Mouse (Mus musculus): Measurements from ENCODE around the gene Crispld2. TPM values are rescaled to one million over a fixed set of nuclear protein-coding genes. Genes with fewer than 3 reads are reported as not detected.

The Crispld2 gene
- total and polyA plus RNA-seq, 2 experiments from 2014 or later, result 2.6 to 5.6 TPM

DNA sequence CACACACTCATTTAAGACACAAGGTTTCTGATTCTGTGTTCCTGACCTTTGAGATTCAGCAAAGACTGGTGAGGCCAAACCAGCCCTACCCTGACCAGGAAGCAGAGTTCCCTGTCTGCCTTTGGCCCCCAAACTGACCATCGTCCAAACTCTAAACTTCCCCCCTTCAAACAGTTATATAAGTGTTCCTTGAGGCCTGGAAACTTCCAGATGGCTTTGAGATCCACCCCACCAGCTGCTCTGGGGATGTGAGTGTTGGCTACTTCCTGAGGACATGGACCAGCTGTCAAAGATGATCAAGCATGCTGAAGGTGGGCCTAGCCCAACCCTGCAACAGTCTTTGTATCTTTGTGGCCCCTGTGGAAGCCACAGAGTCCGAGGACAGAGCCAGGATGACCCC, 64.8 kb downstream of the Crispld2 start:
- H3K27me3 ChIP-seq (ENCODE audit: insufficient read depth, low read length), result no peaks in the 10 kb centered on the region
- H3K36me3 ChIP-seq (ENCODE audit: insufficient read depth, low read length), result no peaks in the 10 kb centered on the region
- no peak overlapping the region for H3K4me2 ChIP-seq (ENCODE audit: low read depth, low read length)
- TF ChIP-seq CTCF (IDR thresholded peaks at IDR 0.05; ENCODE audit: low read depth), result no peak
- no peak for DNase-seq (ENCODE audit: low spot score)
- H3K9ac ChIP-seq (replicated peaks; ENCODE audit: low read length), result no peak overlapping the region
- 81% methylated on average over 2 of the region's 2 CpGs for WGBS
- ATAC-seq, result no peak
- H3K4me3 ChIP-seq (ENCODE audit: low read length), result no peak overlapping the region
- no peak overlapping the region for H3K27ac ChIP-seq
- no peaks in the 10 kb centered on the region for H3K4me1 ChIP-seq (ENCODE audit: insufficient read depth, low read length)
- no peaks in the 10 kb centered on the region for H3K9me3 ChIP-seq (ENCODE audit: low read length)

DNA sequence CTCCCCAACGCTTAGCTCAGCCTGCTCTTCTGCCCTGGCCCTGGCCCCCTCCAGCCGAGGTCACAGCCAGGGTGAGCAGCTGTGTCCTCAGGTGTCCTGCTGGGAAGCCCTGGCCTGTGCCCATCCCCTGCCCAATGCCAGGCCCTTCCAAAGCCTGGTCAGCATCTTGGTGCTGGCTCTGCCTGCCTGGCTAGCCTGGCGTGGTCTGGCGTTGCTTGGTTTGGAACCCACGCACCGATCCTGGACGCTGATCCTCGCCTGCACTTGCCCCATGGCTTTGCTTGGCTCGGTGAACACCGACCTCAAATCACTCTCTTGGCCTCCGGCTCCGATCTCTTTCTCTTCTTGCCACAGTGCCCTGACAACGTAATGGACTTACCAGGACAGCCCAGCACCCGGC, 70.5 kb downstream of the Crispld2 start:
- H3K36me3 ChIP-seq (ENCODE audit: insufficient read depth, low read length), result no peaks in the 10 kb centered on the region
- no peak overlapping the region for H3K27ac ChIP-seq
- H3K9ac ChIP-seq (replicated peaks; ENCODE audit: low read length), result no peak overlapping the region
- no peak for TF ChIP-seq CTCF (IDR thresholded peaks at IDR 0.05; ENCODE audit: low read depth)
- WGBS, result 91% methylated on average over 14 of the region's 14 CpGs
- no peaks in the 10 kb centered on the region for H3K9me3 ChIP-seq (ENCODE audit: low read length)
- no peak overlapping the region for H3K4me2 ChIP-seq (ENCODE audit: low read depth, low read length)
- H3K27me3 ChIP-seq (ENCODE audit: insufficient read depth, low read length), result no peaks in the 10 kb centered on the region
- H3K4me3 ChIP-seq (ENCODE audit: low read length), result no peak overlapping the region
- DNase-seq (ENCODE audit: low spot score) (no peak), ATAC-seq (no peak)
- H3K4me1 ChIP-seq (ENCODE audit: insufficient read depth, low read length), result no peaks in the 10 kb centered on the region

DNA sequence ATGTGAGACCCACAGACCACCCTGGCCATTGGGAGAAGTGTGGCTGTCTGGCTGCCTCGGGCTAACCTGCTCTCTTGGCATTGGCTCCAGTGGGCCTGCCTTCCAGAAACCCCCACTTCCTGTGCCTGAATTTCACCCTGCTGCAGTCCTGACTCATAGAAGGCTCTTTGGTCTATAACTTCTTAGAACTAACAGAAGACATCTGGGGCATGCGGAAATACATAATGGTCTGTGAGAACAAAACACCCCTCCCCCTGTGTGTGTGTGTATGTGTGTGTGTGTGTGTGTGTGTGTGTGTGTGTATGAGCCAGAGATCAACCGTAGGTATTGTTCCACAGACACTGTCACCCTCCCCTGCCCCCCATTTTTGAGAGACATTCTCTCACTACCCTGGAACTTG, 71.1 kb downstream of the Crispld2 start:
- Histone ChIP-seq H3K27me3 (ENCODE audit: insufficient read depth, low read length) (no peaks in the 10 kb centered on the region), H3K4me3 (ENCODE audit: low read length) (no peak overlapping the region), H3K4me1 (ENCODE audit: insufficient read depth, low read length) (no peaks in the 10 kb centered on the region), H3K4me2 (ENCODE audit: low read depth, low read length) (no peak overlapping the region), H3K36me3 (ENCODE audit: insufficient read depth, low read length) (no peaks in the 10 kb centered on the region), H3K9me3 (ENCODE audit: low read length) (no peaks in the 10 kb centered on the region), H3K27ac (no peak overlapping the region), H3K9ac (replicated peaks; ENCODE audit: low read length) (no peak overlapping the region)
- DNase-seq (ENCODE audit: low spot score), result no peak
- ATAC-seq, result no peak
- no peak for TF ChIP-seq CTCF (IDR thresholded peaks at IDR 0.05; ENCODE audit: low read depth)
- WGBS, result 87% methylated on average over 3 of the region's 3 CpGs

DNA sequence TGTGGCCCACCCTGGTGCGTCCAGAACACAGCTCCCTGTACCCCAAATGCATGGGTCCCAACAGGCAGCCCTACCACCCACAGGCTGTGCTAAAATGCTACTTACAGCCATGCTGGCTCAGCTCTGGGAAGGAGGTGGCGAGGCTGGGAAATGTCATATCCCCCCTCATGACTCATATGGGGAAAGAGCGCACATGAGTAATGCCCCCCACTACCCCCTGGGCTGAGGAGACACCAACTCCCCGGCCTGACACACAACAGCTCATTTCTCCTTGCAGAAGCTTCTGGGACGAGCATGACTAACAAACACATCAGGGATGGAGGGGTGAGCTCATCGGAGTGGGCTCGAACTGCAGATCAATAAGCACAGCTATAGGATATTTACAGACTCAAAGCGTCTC, 73.4 kb downstream of the Crispld2 start:
- ATAC-seq, result no peak
- WGBS, result 91% methylated on average over 8 of the region's 8 CpGs
- Histone ChIP-seq H3K4me1 (ENCODE audit: insufficient read depth, low read length) (no peaks in the 10 kb centered on the region), H3K9me3 (ENCODE audit: low read length) (no peaks in the 10 kb centered on the region), H3K9ac (replicated peaks; ENCODE audit: low read length) (no peak overlapping the region), H3K27ac (no peak overlapping the region), H3K27me3 (ENCODE audit: insufficient read depth, low read length) (no peaks in the 10 kb centered on the region), H3K4me3 (ENCODE audit: low read length) (no peak overlapping the region), H3K4me2 (ENCODE audit: low read depth, low read length) (no peak overlapping the region), H3K36me3 (ENCODE audit: insufficient read depth, low read length) (no peaks in the 10 kb centered on the region)
- DNase-seq (ENCODE audit: low spot score), result no peak
- TF ChIP-seq CTCF (IDR thresholded peaks at IDR 0.05; ENCODE audit: low read depth), result no peak

DNA sequence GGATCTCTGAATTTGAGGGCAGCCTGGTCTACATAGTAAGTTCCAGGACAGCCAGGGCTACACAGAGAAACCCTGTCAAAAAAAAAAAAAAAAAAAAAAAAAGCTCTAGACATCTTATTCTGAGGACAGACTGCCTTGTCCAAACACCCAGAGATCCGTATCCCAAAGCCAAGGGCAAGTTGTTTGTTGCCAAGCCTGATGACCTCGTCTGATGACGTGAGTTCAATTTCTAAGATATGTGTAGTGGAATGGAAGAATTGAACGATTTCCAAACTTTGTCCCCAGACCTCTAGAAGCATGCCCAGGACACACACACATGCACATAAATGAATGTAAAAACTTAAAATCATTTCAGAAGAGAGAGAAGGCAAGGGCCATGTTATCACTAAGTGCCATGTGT, 74.0 kb downstream of the Crispld2 start:
- no peak overlapping the region for H3K4me2 ChIP-seq (ENCODE audit: low read depth, low read length)
- H3K27ac ChIP-seq, result no peak overlapping the region

DNA sequence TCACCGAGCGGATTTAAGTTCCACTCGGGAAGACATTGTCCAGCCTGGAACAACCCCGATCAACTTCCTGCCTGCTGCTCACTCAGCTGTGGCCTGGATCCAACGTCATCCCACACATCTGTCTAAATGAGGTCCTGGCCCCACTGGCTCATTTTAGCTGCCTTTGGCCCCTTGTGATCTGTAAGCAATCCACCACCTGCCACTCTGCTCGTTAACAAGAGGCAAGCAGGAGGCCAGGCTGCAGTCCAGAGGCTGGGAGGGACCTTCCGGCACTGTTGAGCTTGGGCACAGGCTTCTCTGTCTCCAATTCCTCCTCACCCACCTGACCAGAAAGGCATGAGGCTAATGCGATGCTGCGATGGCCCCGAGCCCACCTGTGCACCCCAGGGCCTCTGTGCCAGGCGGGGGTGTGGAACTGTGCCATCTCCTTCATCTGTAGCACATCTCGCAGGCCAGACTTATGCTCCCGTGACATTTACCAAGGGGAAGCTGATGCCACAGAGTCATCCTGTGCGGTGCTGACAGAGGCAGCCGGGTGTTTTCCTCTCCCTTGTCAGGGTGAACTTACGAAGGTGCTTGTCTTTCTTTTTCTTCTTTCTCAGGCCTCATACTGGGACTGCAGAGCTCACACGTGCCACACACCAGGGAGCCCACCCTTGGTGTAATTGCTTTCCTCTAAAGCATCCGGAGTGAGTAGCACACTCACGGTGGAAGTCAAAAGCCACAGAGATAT, 75.9 kb downstream of the Crispld2 start:
- Histone ChIP-seq H3K27me3 (ENCODE audit: insufficient read depth, low read length) (no peaks in the 10 kb centered on the region), H3K4me2 (ENCODE audit: low read depth, low read length) (no peak overlapping the region), H3K9me3 (ENCODE audit: low read length) (no peaks in the 10 kb centered on the region), H3K4me3 (ENCODE audit: low read length) (no peak overlapping the region), H3K4me1 (ENCODE audit: insufficient read depth, low read length) (0 out of 2 replicates have a peak, but pooled peaks cover 3% of the 10 kb centered on the region), H3K27ac (no peak overlapping the region), H3K36me3 (ENCODE audit: insufficient read depth, low read length) (no peaks in the 10 kb centered on the region), H3K9ac (replicated peaks; ENCODE audit: low read length) (no peak overlapping the region)
- ATAC-seq (no peak), DNase-seq (ENCODE audit: low spot score) (peak; percentile 24)
- WGBS, result 53% methylated on average over 19 of the region's 19 CpGs
- no peak for TF ChIP-seq CTCF (IDR thresholded peaks at IDR 0.05; ENCODE audit: low read depth)

More for the DNA sequence above, 74.0 kb downstream of the Crispld2 start:
- no peak overlapping the region for H3K4me3 ChIP-seq (ENCODE audit: low read length)
- no peaks in the 10 kb centered on the region for H3K9me3 ChIP-seq (ENCODE audit: low read length)
- 79% methylated on average over 4 of the region's 4 CpGs for WGBS
- H3K4me1 ChIP-seq (ENCODE audit: insufficient read depth, low read length), result no peaks in the 10 kb centered on the region
- ATAC-seq (no peak), DNase-seq (ENCODE audit: low spot score) (no peak)
- no peak overlapping the region for H3K9ac ChIP-seq (replicated peaks; ENCODE audit: low read length)
- no peaks in the 10 kb centered on the region for H3K36me3 ChIP-seq (ENCODE audit: insufficient read depth, low read length)
- no peak for TF ChIP-seq CTCF (IDR thresholded peaks at IDR 0.05; ENCODE audit: low read depth)
- H3K27me3 ChIP-seq (ENCODE audit: insufficient read depth, low read length), result no peaks in the 10 kb centered on the region

DNA sequence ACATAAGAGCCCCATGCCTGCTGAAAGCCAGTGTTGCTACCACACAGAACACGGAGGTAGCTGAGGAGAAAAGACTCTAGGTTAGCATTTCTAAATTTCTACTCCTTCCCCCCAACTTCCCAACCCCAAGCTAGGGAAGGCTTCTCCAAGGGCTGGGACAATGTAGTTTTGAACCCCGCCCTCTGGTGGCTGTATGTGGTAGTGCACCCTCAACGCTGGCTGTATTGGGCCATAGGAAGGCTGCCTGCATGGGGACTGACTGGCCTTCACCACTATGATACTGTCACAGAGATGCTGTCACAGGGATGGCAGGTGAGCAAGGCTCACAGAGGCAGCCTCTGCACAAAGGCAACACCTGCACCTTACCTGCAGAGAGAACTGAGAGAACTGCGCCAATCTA, 79.4 kb downstream of the Crispld2 start:
- Histone ChIP-seq H3K27me3 (ENCODE audit: insufficient read depth, low read length) (no peaks in the 10 kb centered on the region), H3K4me1 (ENCODE audit: insufficient read depth, low read length) (0 out of 2 replicates have a peak, but pooled peaks cover 3% of the 10 kb centered on the region), H3K9ac (replicated peaks; ENCODE audit: low read length) (no peak overlapping the region), H3K4me3 (ENCODE audit: low read length) (no peak overlapping the region), H3K9me3 (ENCODE audit: low read length) (no peaks in the 10 kb centered on the region), H3K36me3 (ENCODE audit: insufficient read depth, low read length) (no peaks in the 10 kb centered on the region), H3K4me2 (ENCODE audit: low read depth, low read length) (no peak overlapping the region), H3K27ac (no peak overlapping the region)
- peak; percentile 99 for TF ChIP-seq CTCF (IDR thresholded peaks at IDR 0.05; ENCODE audit: low read depth)
- ATAC-seq (peak; percentile 80), DNase-seq (ENCODE audit: low spot score) (peak; percentile 87)
- WGBS, result 22% methylated on average over 4 of the region's 4 CpGs
